Mouse (Mus musculus) hindbrain, postnatal 0 days (tissue): ENCODE measurements around the gene Gad2. TPM values are rescaled to one million over a fixed set of nuclear protein-coding genes. Genes with fewer than 3 reads are reported as not detected.

Experiments
- ATAC-seq: fragments of 200-750 bp; cut with Nextera tagmentation; 2 replicates; pipeline ENCODE4 v1.8.0; 2017; ENCODE audit warnings: mild to moderate bottlenecking, moderate TSS enrichment, moderate library complexity
- DNase-seq: peaks from one replicate; pipeline ENCODE4 v3.0.0-alpha.2; 2015; ENCODE audit warnings: low spot score
- H3K27ac ChIP-seq: fragments of 300-500 bp; sonication (generic); 2 replicates; pipeline ENCODE4 v1.5.1; 2014; ENCODE audit warnings: mild to moderate bottlenecking
- H3K27me3 ChIP-seq: fragments of 300-500 bp; sonication (generic); 2 replicates; pipeline ENCODE4 v1.6.1; 2014; ENCODE audit warnings: low read length, mixed read lengths; ENCODE audit not compliant: insufficient read depth
- H3K36me3 ChIP-seq: fragments of 300-500 bp; sonication (generic); 2 replicates; pipeline ENCODE4 v1.6.1; 2014; ENCODE audit warnings: low read length, mixed read lengths; ENCODE audit not compliant: insufficient read depth
- H3K4me1 ChIP-seq: fragments of 300-500 bp; sonication (generic); 2 replicates; pipeline ENCODE4 v1.6.1; 2014; ENCODE audit warnings: antibody characterized with exemption, low read length, mixed read lengths; ENCODE audit not compliant: insufficient read depth
- H3K4me2 ChIP-seq: fragments of 300-500 bp; sonication (generic); 2 replicates; pipeline ENCODE4 v1.6.1; 2014; ENCODE audit warnings: low read depth, mild to moderate bottlenecking, low read length, moderate library complexity, mixed read lengths
- H3K4me3 ChIP-seq: fragments of 300-500 bp; sonication (generic); 2 replicates; pipeline ENCODE4 v1.5.1; 2014; ENCODE audit warnings: low read length
- H3K9ac ChIP-seq: fragments of 300-500 bp; sonication (generic); replicated peaks from 2 replicates; pipeline ENCODE4 v1.6.1; 2014; ENCODE audit warnings: mild to moderate bottlenecking, low read length, moderate library complexity, mixed read lengths
- H3K9me3 ChIP-seq: fragments of 300-500 bp; sonication (generic); 2 replicates; pipeline ENCODE4 v1.6.1; 2016; ENCODE audit warnings: low read length, mixed read lengths
- CTCF ChIP-seq: IDR thresholded peaks from 2 replicates; pipeline ENCODE4 v1.5.1; 2016; ENCODE audit warnings: antibody characterized with exemption, control low read depth, low read depth
- WGBS: fragments of 180-500 bp; shearing (Covaris S2); extraction: QIAGEN DNeasy Blood & Tissue Kit; methylation state at CpG from one replicate; pipeline ENCODE4 v1.1.7; 2014; 5-methylcytosine and 5-hydroxymethylcytosine counted together
- polyA plus RNA-seq: library from polyadenylated mRNA; unstranded; fragments of >200 nt; fragmentation: Nextera tagmentation; extraction: Ambion mirVana; gene quantifications from 2 replicates; pipeline ENCODE4 v1.2.1, GENCODE M21; 2015
- total RNA-seq: library from RNA; depleted of rRNA; stranded (reverse); fragments of >200 nt; gene quantifications from 2 replicates; pipeline ENCODE4 v1.2.3, GENCODE M21; 2014

Gene Gad2
- total and polyA plus RNA-seq, 2 experiments from 2014 or later, result 34.9 to 48.3 TPM

DNA sequence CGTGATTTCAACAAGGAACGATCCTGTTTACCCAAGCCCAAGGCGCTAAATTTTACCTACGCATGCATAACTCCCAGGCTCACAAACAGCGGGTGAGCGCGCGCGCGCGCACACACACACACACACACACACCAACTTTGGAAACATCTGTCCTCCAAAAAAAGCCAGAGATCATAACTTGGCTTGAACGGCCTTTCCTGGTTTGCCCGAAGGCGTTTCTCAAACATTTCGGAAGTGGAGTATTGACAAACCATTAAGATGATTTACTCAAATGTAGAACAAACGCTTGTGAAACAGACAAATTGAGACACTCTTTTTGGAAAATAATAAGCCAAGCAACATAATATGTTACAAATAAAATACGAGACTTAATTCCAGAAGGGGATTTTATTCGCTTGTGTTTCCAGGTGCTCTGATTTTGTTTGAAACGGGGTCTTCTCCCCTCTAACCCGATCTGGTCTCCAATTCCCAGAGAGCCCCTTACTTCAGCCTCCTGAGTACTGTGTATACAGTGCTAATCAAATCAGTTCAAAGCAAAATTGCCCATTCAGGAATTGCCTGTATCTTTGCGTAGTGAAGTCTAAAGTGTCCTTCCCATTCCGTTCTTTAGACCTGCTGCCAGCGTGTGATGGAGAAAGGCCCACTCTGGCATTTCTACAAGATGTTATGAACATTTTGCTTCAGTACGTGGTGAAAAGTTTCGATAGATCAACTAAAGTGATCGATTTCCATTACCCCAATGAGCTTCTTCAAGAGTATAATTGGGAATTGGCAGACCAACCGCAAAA is 2.4 kb downstream of the Gad2 start:
- DNase-seq (peak; percentile 27), ATAC-seq (no peak)
- H3K27ac ChIP-seq, result peak overlapping the region; percentile 81
- H3K4me3 ChIP-seq, result peak overlapping the region; percentile 49
- H3K4me2 ChIP-seq, result peak overlapping the region; percentile 80
- 5% methylated on average over 27 of the region's 27 CpGs for WGBS
- peaks cover 9% of the 10 kb centered on the region; the same call in 1 of the 2 replicates for H3K4me1 ChIP-seq
- peaks cover 43% of the 10 kb centered on the region for H3K27me3 ChIP-seq
- no peaks in the 10 kb centered on the region for H3K9me3 ChIP-seq
- TF ChIP-seq CTCF, result no peak
- peak overlapping the region; percentile 61 for H3K9ac ChIP-seq
- no peaks in the 10 kb centered on the region for H3K36me3 ChIP-seq

DNA sequence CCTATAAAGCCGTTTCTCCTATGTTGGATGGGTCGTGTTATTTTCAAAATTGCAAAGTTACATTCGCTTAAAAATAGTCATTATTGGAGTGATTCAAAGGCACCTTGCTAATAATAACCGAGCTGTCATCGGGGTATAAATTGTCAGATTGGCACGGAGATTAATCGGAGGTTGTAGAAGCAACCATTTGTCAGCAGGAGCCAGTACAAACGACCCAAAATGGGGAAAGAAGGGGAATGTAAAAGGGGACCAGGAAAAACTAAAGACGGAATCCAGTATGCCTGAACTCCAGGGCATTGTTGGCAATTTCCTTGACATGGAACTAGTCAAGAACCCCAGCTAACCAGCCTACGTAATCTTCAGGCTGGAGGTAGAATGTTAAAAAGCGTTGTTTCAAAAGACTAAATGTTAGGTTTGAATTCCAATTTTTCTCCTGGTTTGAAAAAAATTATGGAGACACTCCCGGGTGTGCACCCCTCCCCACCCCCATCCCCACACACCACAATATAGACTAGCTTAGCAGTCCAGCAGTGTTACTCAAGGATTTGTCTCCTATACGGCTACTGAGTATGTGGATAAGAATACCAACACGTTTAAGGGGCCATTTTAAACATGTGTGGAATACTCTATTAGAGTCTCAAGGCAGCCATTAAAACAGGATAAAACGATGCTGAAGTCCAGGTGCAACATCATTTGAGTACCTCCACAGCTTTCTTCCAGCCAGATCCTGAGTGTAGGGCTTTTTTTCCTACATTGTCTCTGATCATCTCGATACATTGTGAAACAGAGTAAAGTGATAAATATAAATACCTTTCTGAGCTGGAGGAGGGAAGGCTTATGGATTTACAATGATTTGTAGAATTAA is 3.3 kb downstream of the Gad2 start:
- Histone ChIP-seq H3K4me1 (peaks cover 9% of the 10 kb centered on the region; the same call in 1 of the 2 replicates), H3K27me3 (peaks cover 41% of the 10 kb centered on the region), H3K4me2 (peak overlapping the region; percentile 80), H3K27ac (peak overlapping the region; percentile 81), H3K9me3 (no peaks in the 10 kb centered on the region), H3K36me3 (no peaks in the 10 kb centered on the region), H3K4me3 (peak overlapping the region; percentile 49), H3K9ac (peak overlapping the region; percentile 61)
- TF ChIP-seq CTCF, result no peak
- ATAC-seq, result no peak
- DNase-seq, result peak; percentile 24
- WGBS, result 10% methylated on average over 16 of the region's 16 CpGs

- H3K9me3 ChIP-seq, result no peaks in the 10 kb centered on the region
- 36% methylated on average over 3 of the region's 3 CpGs for WGBS
- H3K36me3 ChIP-seq, result no peaks in the 10 kb centered on the region
- H3K27me3 ChIP-seq, result peaks cover 41% of the 10 kb centered on the region
- ATAC-seq (no peak), DNase-seq (peak; percentile 31)
- H3K9ac ChIP-seq, result 0 out of 2 replicates have a peak overlapping the region, but pooled peaks have one; percentile 17
- peaks cover 2% of the 10 kb centered on the region; the same call in 1 of the 2 replicates for H3K4me1 ChIP-seq
- H3K4me2 ChIP-seq, result peak overlapping the region; percentile 80
- no peak for TF ChIP-seq CTCF
- H3K4me3 ChIP-seq, result peak overlapping the region; percentile 49
- peak overlapping the region; percentile 54 for H3K27ac ChIP-seq
Measured at GRCm38 (mm10) chr2:22627147-22627666, 5.2 kb downstream of the Gad2 start.

GRCm38 (mm10) chr2:22627819-22628432 is 5.9 kb downstream of the Gad2 start:
- Histone ChIP-seq H3K27ac (peak overlapping the region; percentile 11; the same call in 1 of the 2 replicates), H3K4me1 (no peaks in the 10 kb centered on the region), H3K9me3 (no peaks in the 10 kb centered on the region), H3K4me2 (peak overlapping the region; percentile 80), H3K27me3 (peaks cover 41% of the 10 kb centered on the region), H3K4me3 (0 out of 2 replicates have a peak overlapping the region, but pooled peaks have one; percentile 2), H3K36me3 (no peaks in the 10 kb centered on the region), H3K9ac (no peak overlapping the region)
- DNase-seq, result peak; percentile 14
- whole genome bisulfite sequencing, result 29% methylated on average over 5 of the region's 5 CpGs
- TF ChIP-seq CTCF, result no peak
- no peak for ATAC-seq

GRCm38 (mm10) chr2:22634766-22635165 is 12.8 kb downstream of the Gad2 start:
- no peaks in the 10 kb centered on the region for H3K4me1 ChIP-seq
- H3K27me3 ChIP-seq, result no peaks in the 10 kb centered on the region
- H3K4me2 ChIP-seq, result no peak overlapping the region
- 48% methylated on average over 8 of the region's 8 CpGs for WGBS
- no peak overlapping the region for H3K27ac ChIP-seq
- DNase-seq (peak; percentile 39), ATAC-seq (peak; percentile 53; the same call in 1 of the 2 replicates)
- no peaks in the 10 kb centered on the region for H3K36me3 ChIP-seq
- TF ChIP-seq CTCF, result peak; percentile 72
- no peak overlapping the region for H3K9ac ChIP-seq
- no peaks in the 10 kb centered on the region for H3K9me3 ChIP-seq
- no peak overlapping the region for H3K4me3 ChIP-seq

- WGBS, result 41% methylated on average over 1 of the region's 1 CpGs
Measured at GRCm38 (mm10) chr2:22646134-22646533, 24.1 kb downstream of the Gad2 start.

More at GRCm38 (mm10) chr2:22646134-22646533, 24.1 kb downstream of the Gad2 start:
- Histone ChIP-seq H3K4me1 (no peaks in the 10 kb centered on the region), H3K27me3 (no peaks in the 10 kb centered on the region), H3K4me2 (no peak overlapping the region), H3K27ac (no peak overlapping the region), H3K36me3 (no peaks in the 10 kb centered on the region), H3K4me3 (no peak overlapping the region), H3K9me3 (no peaks in the 10 kb centered on the region), H3K9ac (no peak overlapping the region)
- no peak for TF ChIP-seq CTCF
- DNase-seq, result no peak
- ATAC-seq, result no peak
